Mouse (Mus musculus) spleen, adult 2 months (tissue): Measurements from ENCODE around the gene Rab33b.

Experiments
- CTCF ChIP-seq: fragments of 200-500 bp; IDR thresholded peaks from 2 replicates; pipeline ENCODE4 v1.5.1; 2011; ENCODE audit warnings: mild to moderate bottlenecking, inconsistent platforms; ENCODE audit not compliant: insufficient read depth, insufficient read length, insufficient replicate concordance; ENCODE audit errors: extremely low read depth
- POLR2A ChIP-seq: fragments of 200-500 bp; IDR thresholded peaks from 2 replicates; pipeline ENCODE4 v1.6.1; 2011; ENCODE audit warnings: low read depth, low read length, inconsistent platforms

DNA sequence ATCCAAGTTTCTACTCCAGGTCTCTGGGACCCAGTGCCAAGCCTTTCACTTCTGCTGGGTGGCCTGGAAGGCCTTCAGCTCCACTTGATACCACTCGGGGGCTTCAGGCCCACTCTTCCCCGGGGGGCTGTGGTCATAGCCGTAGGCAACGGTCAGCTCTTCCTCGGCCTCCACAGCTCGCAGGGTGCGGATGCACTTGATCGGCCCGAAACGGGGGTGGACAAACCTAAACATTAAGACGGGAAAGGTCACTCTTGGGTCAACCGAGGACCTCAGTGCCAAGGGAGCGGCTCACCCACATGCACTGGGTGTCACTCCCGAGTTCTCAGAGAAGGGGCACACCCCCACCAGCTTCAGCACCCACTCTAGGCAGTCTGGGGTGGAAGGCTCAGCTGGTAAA is 37.5 kb downstream of the Rab33b start:
- TF ChIP-seq POLR2A (no peak), CTCF (no peak)
